Mouse (Mus musculus) ES-E14 (cell line): ENCODE data around the gene Stac2.

Experiments used
- CHD2 ChIP-seq: IDR thresholded peaks from 2 replicates; pipeline ENCODE4 v1.6.1; 2014; ENCODE audit warnings: mild to moderate bottlenecking, low read depth, low read length, inconsistent platforms
- HCFC1 ChIP-seq: IDR thresholded peaks from 2 replicates; pipeline ENCODE4 v1.6.1; 2012; ENCODE audit warnings: low read length, inconsistent platforms, borderline replicate concordance; ENCODE audit not compliant: insufficient read depth
- MAFK ChIP-seq: IDR thresholded peaks from 2 replicates; pipeline ENCODE4 v1.6.1; 2014; ENCODE audit warnings: mild to moderate bottlenecking, low read depth, low read length, inconsistent platforms; ENCODE audit not compliant: insufficient read depth

GRCm38 (mm10) chr11:98022555-98023371 lies 30.5 kb downstream of the Stac2 start, which contains the start of gene Cacnb1:
- no peak for TF ChIP-seq MAFK
- TF ChIP-seq HCFC1: no peak
- no peak for TF ChIP-seq CHD2
